Mouse (Mus musculus) B cell, adult 62 days (primary cell): ENCODE data around the gene Coro6. TPM values are rescaled to one million over a fixed set of nuclear protein-coding genes. Genes with fewer than 3 reads are reported as not detected.

ENCODE experiments used
- total RNA-seq: library from RNA; stranded (reverse); gene quantifications from 4 replicates; pipeline ENCODE4 v1.2.4, GENCODE M21; 2023

Gene Coro6
- 0.39 to 0.66 TPM (median 0.50 TPM) in 4 replicates for total RNA-seq

GRCm38 (mm10) chr11:77462283-77463100, at the start of gene Coro6:
TSS of gene Coro6 (plus strand) at chr11:77462411.

DNA sequence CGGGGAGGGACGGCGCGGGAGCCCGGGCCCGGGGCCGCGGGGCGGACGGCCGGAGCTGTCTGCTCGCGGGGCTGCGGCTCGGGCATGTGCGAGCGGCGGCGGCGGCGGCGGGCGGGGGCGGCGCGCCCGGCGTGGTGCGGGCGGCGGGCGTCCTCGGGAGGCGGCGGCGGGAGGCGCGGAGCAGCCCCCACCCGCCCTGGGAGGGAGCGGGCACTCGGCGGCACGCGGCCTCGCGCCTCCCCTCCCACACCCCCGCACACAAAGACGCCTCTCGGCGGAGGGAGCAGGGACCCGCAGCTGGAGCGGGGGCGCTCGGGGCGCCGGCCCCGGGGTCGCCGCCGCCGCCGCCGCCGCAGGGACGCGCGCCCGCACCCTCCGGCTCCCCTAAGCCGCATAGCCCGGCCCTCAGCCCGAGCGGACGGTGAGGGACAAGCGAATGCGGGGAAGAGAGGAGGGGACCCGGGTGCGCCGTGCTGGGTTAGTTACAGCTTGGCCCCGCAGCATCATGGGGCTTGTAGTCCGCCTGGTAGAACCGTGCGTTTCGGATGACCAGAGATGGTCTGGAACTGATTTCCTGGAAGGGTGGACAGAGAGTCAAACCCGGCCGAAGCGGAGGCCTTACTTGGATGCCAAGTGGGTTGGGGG, 27.5 kb downstream of the Coro6 start, which contains the start of gene Ankrd13b:
Gene Ankrd13b, minus strand, starts transcription at position 88 of the 645 bp plus-strand sequence.

DNA sequence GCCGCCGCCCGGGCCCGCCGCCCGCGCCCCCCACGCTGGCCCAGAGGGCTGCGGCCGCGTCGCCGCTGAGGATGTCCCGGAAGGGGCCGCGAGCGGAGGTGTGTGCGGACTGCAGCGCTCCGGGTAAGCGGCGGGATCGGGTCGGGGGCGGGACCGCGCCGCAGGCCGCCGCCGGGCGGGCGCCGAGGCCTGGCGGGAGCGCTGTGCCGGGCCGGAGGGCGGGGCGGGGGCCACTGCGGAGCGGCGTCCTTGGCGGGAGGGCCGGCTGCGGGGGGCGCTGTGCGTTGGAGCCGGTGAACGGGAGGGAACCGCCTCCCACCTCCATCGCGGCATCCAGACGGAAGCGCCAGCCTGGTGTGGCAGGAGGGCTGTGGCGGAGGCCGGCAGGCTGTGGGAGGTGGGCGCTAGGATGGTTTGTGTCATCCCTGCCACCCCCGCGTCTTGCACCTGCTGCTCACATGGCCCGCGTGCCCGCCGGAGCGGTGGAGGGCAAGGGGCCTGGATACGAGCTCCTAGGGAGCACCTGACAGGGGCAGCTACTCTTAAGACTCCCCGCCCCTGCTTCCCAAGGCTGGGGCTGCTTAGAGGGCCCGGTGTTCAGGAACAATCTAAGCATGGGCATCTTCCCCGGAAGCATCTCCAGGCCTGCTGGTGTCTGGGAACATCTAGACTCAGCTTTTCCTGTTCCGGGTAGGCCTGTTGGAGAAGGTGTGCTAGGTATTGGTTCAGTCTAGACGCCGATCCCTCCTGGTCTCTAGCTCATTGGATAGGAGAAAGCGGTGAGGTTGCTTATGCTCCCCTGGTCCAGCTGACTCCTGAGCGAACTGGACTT, 31.5 kb downstream of the Coro6 start, which contains the start of gene Git1:
Gene Git1, plus strand, starts transcription at position 51 of the 832 bp plus-strand sequence.

DNA sequence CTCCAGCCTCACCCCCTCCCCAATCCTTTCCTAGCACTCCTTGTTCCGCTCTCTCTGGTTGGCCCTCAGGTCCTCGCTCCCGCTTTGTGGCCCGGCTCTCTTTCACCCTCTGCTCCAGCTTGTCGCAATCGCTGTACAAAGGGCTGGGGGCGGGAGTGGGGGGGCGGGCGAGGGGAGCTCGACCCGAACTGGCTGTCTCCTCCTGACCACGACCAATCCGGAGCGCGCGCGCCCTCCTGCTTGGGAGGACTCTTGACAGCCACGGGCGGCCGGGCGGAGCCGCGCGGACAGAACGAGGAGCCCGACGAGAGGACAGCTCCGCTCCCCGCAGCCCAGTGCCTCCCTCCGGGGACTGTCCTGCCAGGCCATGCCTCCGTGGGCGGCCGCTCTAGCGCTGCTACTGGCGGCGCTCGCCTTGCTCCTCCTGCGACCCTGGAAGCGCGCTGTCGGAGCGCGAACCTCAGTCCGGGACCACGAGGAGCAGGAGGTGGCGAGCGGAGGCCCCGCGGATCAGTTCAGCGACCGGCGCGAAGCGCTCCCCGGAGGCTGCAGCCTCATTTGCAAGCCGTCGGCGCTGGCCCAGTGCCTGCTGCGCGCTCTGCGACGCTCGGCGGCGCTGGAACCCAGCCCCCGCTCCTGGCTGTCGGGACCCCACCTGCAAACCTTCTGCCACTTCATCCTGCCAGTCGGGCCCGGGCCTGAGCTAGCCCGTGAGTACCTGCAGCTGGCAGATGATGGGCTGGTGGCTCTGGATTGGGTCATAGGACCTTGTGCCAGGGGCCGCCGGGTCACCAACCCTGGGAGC, 52.8 kb downstream of the Coro6 start, which contains the start of gene Abhd15:
Gene Abhd15, plus strand, starts transcription at position 290 of the 805 bp plus-strand sequence.

GRCm38 (mm10) chr11:77515637-77516552, 53.7 kb downstream of the Coro6 start, which contains the start of gene Trp53i13:
TSS of gene Trp53i13 (minus strand) at chr11:77515980.

GRCm38 (mm10) chr11:77519043-77519442, 56.8 kb downstream of the Coro6 start, which contains the start of gene Gm10392:
TSS of gene Gm10392 (minus strand) at chr11:77519198.

Other genes starting within 250 kb of the Coro6 start
- gene Ssh2, start 246.1 kb upstream of the Coro6 start, total RNA-seq = 143 to 150 TPM (median 146 TPM) in 4 replicates
- gene Ankrd13b, start 27.3 kb downstream of the Coro6 start, total RNA-seq = 0.91 to 2.4 TPM (median 1.3 TPM) in 4 replicates
- gene Git1, start 31.2 kb downstream of the Coro6 start, total RNA-seq = 42.1 to 47.7 TPM (median 45.0 TPM) in 4 replicates
- 0.27 to 1.1 TPM (median 0.56 TPM) in 4 replicates for gene Abhd15, start 52.7 kb downstream of the Coro6 start, total RNA-seq
- 5.0 to 12.0 TPM (median 8.4 TPM) in 4 replicates for gene Trp53i13, start 53.6 kb downstream of the Coro6 start, total RNA-seq
- 0.44 to 0.55 TPM (median 0.54 TPM) in 3 of 4 replicates, not detected in the other for gene Gm10392, start 56.8 kb downstream of the Coro6 start, total RNA-seq
- gene Taok1, start 145.4 kb downstream of the Coro6 start, total RNA-seq = 47.0 to 47.6 TPM (median 47.4 TPM) in 4 replicates
- 103 to 110 TPM (median 108 TPM) in 4 replicates for gene Nufip2, start 223.7 kb downstream of the Coro6 start, total RNA-seq